Mouse (Mus musculus): ENCODE data around the gene Ube2ql1. TPM values are rescaled to one million over a fixed set of nuclear protein-coding genes. Genes with fewer than 3 reads are reported as not detected.

The Ube2ql1 gene
- polyA plus RNA-seq, 1 experiment from 2014 or later, result 0.80 TPM

GRCm38 (mm10) chr13:69703505-69703904 lies 36.2 kb downstream of the Ube2ql1 start:
- no peaks in the 10 kb centered on the region for H3K4me1 ChIP-seq
- H3K4me3 ChIP-seq, result no peak overlapping the region
- DNase-seq (ENCODE audit: low spot score), result peak; percentile 21
- H3K9me3 ChIP-seq, result no peaks in the 10 kb centered on the region
- H3K36me3 ChIP-seq (replicated peaks), result no peaks in the 10 kb centered on the region
- H3K27ac ChIP-seq (replicated peaks), result no peak overlapping the region
- peaks cover 17% of the 10 kb centered on the region for H3K27me3 ChIP-seq (replicated peaks; ENCODE audit: low read depth, poor library complexity, severe bottlenecking)
- 18% methylated on average over 11 of the region's 11 CpGs for WGBS

- Histone ChIP-seq H3K9me3 (no peaks in the 10 kb centered on the region), H3K4me1 (no peaks in the 10 kb centered on the region), H3K27ac (replicated peaks) (no peak overlapping the region), H3K36me3 (replicated peaks) (no peaks in the 10 kb centered on the region), H3K27me3 (replicated peaks; ENCODE audit: low read depth, poor library complexity, severe bottlenecking) (peaks cover 17% of the 10 kb centered on the region), H3K4me3 (no peak overlapping the region)
- DNase-seq (ENCODE audit: low spot score), result no peak
- WGBS, result 89% methylated on average over 4 of the region's 4 CpGs
Measured at GRCm38 (mm10) chr13:69701397-69701796, 38.3 kb downstream of the Ube2ql1 start.

DNA sequence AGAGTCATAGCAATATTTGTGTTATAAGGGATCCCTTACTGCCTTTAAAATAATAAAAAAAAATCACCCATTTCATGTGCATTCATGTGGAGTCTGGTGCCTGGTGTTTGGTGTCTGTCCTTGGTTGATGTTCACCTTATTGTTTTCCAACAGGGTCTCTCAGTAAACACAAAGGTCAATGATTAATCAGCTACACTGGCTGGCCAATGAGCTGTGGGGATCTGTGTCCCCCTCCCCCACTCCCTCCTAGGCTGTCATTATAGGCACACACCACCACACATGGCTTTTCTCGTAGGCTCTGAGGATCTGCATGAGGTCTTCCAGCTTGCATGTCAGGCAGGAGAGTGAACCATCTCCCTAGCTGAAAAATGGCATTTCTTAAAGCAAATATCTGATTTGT lies 38.9 kb downstream of the Ube2ql1 start:
- DNase-seq (ENCODE audit: low spot score), result no peak
- Histone ChIP-seq H3K9me3 (no peaks in the 10 kb centered on the region), H3K4me3 (no peak overlapping the region), H3K27me3 (replicated peaks; ENCODE audit: low read depth, poor library complexity, severe bottlenecking) (peaks cover 17% of the 10 kb centered on the region), H3K27ac (replicated peaks) (no peak overlapping the region), H3K4me1 (no peaks in the 10 kb centered on the region), H3K36me3 (replicated peaks) (no peaks in the 10 kb centered on the region)
- WGBS, result 51% methylated on average over 1 of the region's 1 CpGs

DNA sequence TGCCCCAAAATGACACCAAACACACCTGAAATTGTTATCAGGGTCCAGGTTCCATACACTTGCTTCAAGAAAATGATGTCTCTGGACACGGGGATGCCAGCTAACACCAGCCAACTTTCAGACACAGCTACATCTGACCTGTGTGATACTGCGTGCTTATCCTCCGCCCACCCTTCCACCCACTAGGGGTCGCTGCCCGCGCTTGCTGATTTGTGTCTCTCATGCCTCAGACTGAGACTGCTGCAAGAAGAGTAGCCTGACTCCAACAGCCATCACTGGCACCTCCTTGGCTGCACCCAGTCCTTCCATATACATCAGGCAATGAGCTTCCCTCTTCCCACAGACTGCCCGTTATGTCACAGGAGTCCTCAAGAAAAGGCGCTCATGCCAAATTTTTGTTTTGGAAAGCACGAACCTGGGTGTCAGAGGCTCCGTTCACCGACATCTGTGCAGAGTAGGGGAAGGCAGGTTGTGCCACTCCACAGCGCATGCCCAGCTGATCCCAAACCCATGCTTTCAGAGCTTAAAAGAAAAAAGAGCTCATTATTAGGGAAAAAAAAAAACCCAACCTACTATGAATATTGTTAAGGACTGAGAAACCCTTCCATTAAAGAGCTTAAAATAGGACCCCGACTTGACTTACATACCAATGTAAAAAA lies 43.2 kb downstream of the Ube2ql1 start:
- H3K27ac ChIP-seq (replicated peaks), result no peak overlapping the region
- peak; percentile 83 for DNase-seq (ENCODE audit: low spot score)
- H3K4me1 ChIP-seq, result no peaks in the 10 kb centered on the region
- 46% methylated on average over 13 of the region's 13 CpGs for whole genome bisulfite sequencing
- no peaks in the 10 kb centered on the region; the same call in 1 of the 2 replicates for H3K27me3 ChIP-seq (replicated peaks; ENCODE audit: low read depth, poor library complexity, severe bottlenecking)
- no peaks in the 10 kb centered on the region for H3K36me3 ChIP-seq (replicated peaks)
- H3K4me3 ChIP-seq, result no peak overlapping the region
- H3K9me3 ChIP-seq, result no peaks in the 10 kb centered on the region

DNA sequence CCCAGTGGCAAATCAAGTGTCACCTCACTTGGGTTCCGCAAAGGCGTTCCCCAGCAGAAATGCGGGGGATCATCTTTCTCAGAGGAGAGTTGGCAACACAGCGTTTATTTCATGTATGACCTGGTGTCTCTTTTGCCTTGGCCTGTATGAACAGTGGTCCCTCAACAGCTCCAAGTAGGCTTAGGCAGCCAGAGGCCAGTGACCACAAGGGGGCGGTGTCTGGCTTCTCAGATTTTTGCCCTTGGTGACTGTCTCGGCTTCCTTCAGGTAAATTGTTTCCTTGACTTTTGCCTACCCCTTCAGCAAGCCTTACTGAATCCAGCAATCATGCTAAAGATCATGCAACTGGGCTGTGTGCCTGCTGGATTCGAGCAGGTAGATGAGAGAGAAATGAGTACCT lies 48.6 kb downstream of the Ube2ql1 start:
- Histone ChIP-seq H3K4me1 (no peaks in the 10 kb centered on the region; the same call in 1 of the 2 replicates), H3K27me3 (replicated peaks; ENCODE audit: low read depth, poor library complexity, severe bottlenecking) (no peaks in the 10 kb centered on the region), H3K9me3 (no peaks in the 10 kb centered on the region), H3K27ac (replicated peaks) (no peak overlapping the region), H3K4me3 (no peak overlapping the region), H3K36me3 (replicated peaks) (no peaks in the 10 kb centered on the region)
- 38% methylated on average over 7 of the region's 7 CpGs for WGBS
- DNase-seq (ENCODE audit: low spot score), result peak; percentile 67

DNA sequence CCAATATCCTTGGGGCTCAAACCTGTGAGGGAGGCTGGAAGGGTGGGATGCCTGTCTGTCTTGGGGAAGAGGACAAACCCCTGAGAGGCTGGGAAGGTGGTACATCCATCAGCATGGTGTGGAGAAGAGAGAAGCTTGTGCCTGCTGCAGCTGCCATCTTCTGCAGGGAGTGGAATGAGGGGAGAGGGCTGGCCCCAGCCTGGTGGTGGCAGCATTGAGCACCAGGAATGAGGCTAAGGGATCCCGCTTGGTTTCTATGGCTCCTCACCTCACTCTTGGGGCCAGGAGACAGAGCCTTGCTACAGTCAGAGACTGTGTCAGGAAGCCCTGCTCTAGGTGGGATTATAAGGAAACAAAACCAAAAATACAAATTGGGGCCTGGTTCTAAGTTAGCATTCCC lies 52.7 kb downstream of the Ube2ql1 start:
- no peaks in the 10 kb centered on the region for H3K9me3 ChIP-seq
- no peaks in the 10 kb centered on the region for H3K27me3 ChIP-seq (replicated peaks; ENCODE audit: low read depth, poor library complexity, severe bottlenecking)
- H3K4me1 ChIP-seq, result peaks cover 8% of the 10 kb centered on the region
- no peak overlapping the region for H3K27ac ChIP-seq (replicated peaks)
- H3K36me3 ChIP-seq (replicated peaks), result no peaks in the 10 kb centered on the region
- 45% methylated on average over 1 of the region's 1 CpGs for WGBS
- no peak overlapping the region for H3K4me3 ChIP-seq
- no peak for DNase-seq (ENCODE audit: low spot score)

GRCm38 (mm10) chr13:69685406-69685818 lies 54.3 kb downstream of the Ube2ql1 start:
- Histone ChIP-seq H3K27ac (replicated peaks) (peak overlapping the region; percentile 19), H3K4me1 (peaks cover 8% of the 10 kb centered on the region), H3K27me3 (replicated peaks; ENCODE audit: low read depth, poor library complexity, severe bottlenecking) (no peaks in the 10 kb centered on the region), H3K4me3 (no peak overlapping the region; the same call in 1 of the 2 replicates), H3K9me3 (no peaks in the 10 kb centered on the region), H3K36me3 (replicated peaks) (no peaks in the 10 kb centered on the region)
- no peak for DNase-seq (ENCODE audit: low spot score)
- 24% methylated on average over 5 of the region's 5 CpGs for WGBS

DNA sequence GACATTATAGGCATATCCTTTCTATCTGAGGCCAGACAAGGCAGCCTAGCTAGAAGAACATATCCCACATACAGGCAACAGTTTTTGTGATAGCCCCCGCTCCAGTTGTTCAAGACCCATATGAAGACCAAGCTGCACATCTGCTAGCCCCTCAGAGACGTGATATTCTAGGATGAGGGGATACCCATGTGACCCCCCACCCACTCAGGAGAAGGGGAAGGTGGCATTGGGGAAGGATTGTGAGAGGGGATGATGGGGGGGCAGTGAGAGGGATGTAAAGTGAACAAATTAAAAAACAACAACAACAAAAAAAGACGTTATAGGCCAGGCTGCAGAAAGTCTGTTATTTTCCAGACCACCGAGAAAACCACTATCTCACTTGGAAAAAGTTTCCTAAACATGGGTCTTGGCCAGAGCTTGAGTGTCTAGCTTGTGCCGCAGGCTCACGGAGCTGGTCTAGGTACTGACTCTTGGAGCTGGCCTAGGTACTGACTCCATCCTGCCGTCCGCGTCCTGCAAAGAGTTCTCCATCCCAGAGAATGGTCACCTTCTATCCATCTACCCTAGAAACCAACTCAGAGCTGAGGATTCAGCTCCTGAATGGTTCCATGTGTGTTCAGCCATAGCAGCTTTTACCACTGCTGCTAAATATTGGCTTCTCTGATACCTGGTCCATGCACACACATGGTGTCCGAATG lies 65.6 kb downstream of the Ube2ql1 start:
- H3K9me3 ChIP-seq, result no peaks in the 10 kb centered on the region
- no peaks in the 10 kb centered on the region for H3K36me3 ChIP-seq (replicated peaks)
- no peak for DNase-seq (ENCODE audit: low spot score)
- H3K4me1 ChIP-seq, result no peaks in the 10 kb centered on the region
- H3K4me3 ChIP-seq, result no peak overlapping the region
- H3K27me3 ChIP-seq (replicated peaks; ENCODE audit: low read depth, poor library complexity, severe bottlenecking), result no peaks in the 10 kb centered on the region
- H3K27ac ChIP-seq (replicated peaks), result no peak overlapping the region
- 61% methylated on average over 10 of the region's 10 CpGs for WGBS

DNA sequence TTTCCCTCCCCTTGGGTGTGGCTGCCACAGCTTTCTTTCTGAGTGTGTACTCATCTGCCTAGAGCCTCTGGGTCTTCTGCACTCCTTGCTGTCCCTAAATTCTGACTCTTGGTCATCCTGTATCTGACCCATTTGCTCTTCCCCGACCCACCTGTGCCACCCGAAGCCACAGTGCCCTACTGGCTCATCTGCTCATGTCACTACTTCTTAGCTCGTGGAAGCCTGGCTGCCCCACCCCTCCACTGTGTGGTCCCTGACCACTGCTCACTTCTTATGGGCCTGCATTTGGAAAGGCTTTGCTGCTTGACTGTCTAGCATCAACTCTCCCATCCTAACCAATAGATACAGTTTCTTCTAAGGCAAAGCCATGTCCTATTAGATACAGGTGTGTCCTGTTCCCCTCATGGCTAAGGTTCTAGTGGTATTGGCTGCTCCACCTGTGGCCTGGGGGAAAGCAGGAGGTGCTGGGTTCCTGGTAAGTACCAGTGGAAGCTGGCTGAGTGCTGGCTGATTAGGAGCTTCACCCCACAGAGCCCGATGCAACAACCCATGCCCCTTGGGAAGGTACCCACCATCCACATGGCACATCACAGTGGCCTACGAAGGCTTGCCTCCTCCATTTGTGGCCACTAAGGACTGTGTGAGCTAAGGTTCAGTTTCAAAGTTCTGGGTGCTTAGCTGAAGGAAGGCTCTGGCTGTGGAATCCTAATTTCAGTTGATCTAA lies 66.3 kb downstream of the Ube2ql1 start:
- Histone ChIP-seq H3K4me1 (no peaks in the 10 kb centered on the region), H3K36me3 (replicated peaks) (no peaks in the 10 kb centered on the region), H3K27me3 (replicated peaks; ENCODE audit: low read depth, poor library complexity, severe bottlenecking) (no peaks in the 10 kb centered on the region), H3K27ac (replicated peaks) (no peak overlapping the region), H3K9me3 (no peaks in the 10 kb centered on the region), H3K4me3 (no peak overlapping the region)
- no peak for DNase-seq (ENCODE audit: low spot score)
- 87% methylated on average over 5 of the region's 5 CpGs for WGBS

DNA sequence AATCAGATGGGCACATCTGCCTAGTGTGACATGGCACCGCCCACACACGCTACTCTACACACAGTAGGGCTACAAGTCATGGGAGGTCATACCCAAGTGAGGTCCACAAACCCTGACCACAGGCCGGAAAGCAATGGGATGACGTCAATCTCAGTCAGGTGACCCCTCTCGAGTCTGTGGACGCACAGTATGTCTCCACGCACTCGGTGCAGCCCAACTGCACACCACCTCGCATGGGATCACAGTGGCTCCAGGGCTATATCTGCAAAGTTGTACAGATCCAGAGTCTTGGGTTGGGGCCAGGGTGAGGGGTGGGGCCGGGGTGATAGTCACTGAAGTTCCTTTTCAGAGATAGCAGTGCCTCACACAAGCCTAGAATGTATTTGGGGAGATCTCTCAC lies 67.1 kb downstream of the Ube2ql1 start:
- Histone ChIP-seq H3K27me3 (replicated peaks; ENCODE audit: low read depth, poor library complexity, severe bottlenecking) (no peaks in the 10 kb centered on the region), H3K36me3 (replicated peaks) (no peaks in the 10 kb centered on the region), H3K9me3 (no peaks in the 10 kb centered on the region), H3K4me3 (no peak overlapping the region), H3K27ac (replicated peaks) (no peak overlapping the region), H3K4me1 (no peaks in the 10 kb centered on the region)
- DNase-seq (ENCODE audit: low spot score), result no peak
- WGBS, result 92% methylated on average over 10 of the region's 10 CpGs

DNA sequence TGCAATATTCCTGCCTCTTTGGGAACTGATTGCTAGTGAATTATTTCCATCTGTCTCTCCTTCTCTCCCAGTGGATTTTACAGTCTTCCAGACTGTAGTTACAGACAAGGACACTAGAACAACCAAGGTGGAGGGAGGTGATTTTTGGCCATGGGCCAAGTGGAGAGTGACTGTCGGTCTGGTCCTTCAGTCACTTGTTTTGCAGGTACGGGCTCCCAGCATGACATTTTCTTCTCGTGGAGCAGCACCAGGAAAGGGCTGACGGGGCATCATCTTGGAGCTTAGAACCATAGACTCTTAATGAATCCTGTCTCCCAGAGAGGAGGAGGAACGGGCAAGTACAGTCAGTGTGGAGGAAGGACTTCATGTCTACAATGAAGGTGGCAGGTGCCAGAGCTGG lies 67.6 kb downstream of the Ube2ql1 start:
- 82% methylated on average over 5 of the region's 5 CpGs for WGBS
- no peak for DNase-seq (ENCODE audit: low spot score)
- no peaks in the 10 kb centered on the region for H3K9me3 ChIP-seq
- H3K4me3 ChIP-seq, result no peak overlapping the region
- H3K27me3 ChIP-seq (replicated peaks; ENCODE audit: low read depth, poor library complexity, severe bottlenecking), result no peaks in the 10 kb centered on the region
- H3K4me1 ChIP-seq, result no peaks in the 10 kb centered on the region
- no peak overlapping the region for H3K27ac ChIP-seq (replicated peaks)
- H3K36me3 ChIP-seq (replicated peaks), result no peaks in the 10 kb centered on the region

GRCm38 (mm10) chr13:69654508-69654907 lies 85.2 kb downstream of the Ube2ql1 start:
- H3K36me3 ChIP-seq (replicated peaks), result no peaks in the 10 kb centered on the region
- no peak overlapping the region for H3K27ac ChIP-seq (replicated peaks)
- WGBS, result 80% methylated on average over 3 of the region's 3 CpGs
- no peaks in the 10 kb centered on the region for H3K9me3 ChIP-seq
- no peak overlapping the region for H3K4me3 ChIP-seq
- DNase-seq (ENCODE audit: low spot score), result no peak
- no peaks in the 10 kb centered on the region for H3K4me1 ChIP-seq
- no peaks in the 10 kb centered on the region for H3K27me3 ChIP-seq (replicated peaks; ENCODE audit: low read depth, poor library complexity, severe bottlenecking)
